Mouse (Mus musculus): ENCODE data around the gene Serp2.

GRCm38 (mm10) chr14:76504121-76504737 is 52.5 kb downstream of the Serp2 start:
- TF ChIP-seq CTCF (IDR thresholded peaks at IDR 0.05) (peak; percentile 68), POLR2A (IDR thresholded peaks at IDR 0.05; ENCODE audit: insufficient read depth, low read depth, low read length) (peak; percentile 99)
